Mouse (Mus musculus) v-Abl transformed pro-B cells (cell line): Measurements from ENCODE around the gene Cct8.

Experiments
- in situ Hi-C, 2 experiments: fragments of 400-800 bp; cut with MboI; formaldehyde crosslinking; loops; one replicate each; pipeline ENCODE4 v1.15.1; 2025; ENCODE audit not compliant: unreplicated experiment in 2 of 2

Cct8 gene

GRCm38 (mm10) chr16:87495716-87496447, at the start of gene Cct8:
Gene Cct8, minus strand, starts transcription at chr16:87495873.
- in situ Hi-C loops: loop anchor here in 1 of 2 experiments (10.0 kb wide), 1 partner anchor 141 kb away; the partner anchor contains the start of gene N6amt1

GRCm38 (mm10) chr16:87528755-87529154, 33.1 kb upstream of the Cct8 start:
- in situ Hi-C loops: no loop called here

DNA sequence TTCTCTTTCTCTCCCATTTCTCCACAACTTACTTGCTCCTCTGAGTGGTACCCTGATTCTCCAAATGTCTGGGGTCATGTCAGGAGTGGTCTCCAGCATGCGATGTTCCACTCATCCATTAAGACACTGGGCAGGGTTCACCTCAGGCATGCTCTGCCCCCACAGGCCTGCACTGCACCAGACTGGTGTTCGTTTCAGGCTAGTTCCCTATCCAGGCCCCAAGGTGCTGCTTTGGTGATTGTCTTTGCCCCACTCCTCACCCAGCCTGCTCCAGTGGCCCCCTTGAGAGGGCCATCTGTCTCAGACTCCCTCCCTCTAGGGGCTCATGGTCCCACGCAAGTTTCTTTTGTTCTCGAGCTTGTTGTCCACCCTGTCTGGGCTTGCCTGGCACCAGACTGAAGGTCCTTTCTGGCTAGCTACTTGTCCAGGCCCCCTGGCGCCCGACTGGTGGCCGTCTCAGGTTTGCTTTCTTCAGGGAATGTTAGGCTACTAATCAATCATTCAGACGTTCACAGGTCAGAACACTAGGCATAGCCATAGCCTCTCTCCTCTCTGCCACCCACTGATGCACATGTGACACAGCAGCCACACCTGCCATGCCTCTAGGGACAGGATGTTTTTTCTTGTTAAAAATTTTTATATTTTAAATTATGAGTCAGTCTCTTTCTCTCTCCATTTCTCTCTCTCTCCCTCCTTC, 32.0 kb upstream of the Cct8 start:
- in situ Hi-C loops: no loop called here

DNA sequence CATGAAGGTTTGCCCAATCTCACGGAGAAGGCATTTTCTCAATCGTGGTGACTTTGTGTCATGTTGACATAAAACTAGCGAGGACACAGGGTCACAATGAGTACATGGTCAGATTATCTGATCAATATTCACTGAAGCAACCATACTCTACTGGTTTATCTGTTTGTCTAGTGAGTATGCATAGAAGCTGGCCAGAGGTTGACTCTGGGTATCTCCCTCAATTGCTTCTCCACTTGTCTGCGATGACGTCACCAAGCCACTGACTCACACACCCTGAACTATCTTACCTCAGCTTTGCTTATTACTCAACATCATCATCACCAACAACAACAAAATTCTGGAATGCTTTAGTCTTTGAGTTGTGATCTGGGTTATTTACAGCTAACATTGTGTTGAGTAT, 28.6 kb upstream of the Cct8 start:
- in situ Hi-C loops: loop anchor here (25.0 kb wide), 3 partner anchors 688 to 1712 kb away; partner anchors contain the start of genes Adamts1 (in 1 of the 2) and Krtap14 (in 1 of the 2)

DNA sequence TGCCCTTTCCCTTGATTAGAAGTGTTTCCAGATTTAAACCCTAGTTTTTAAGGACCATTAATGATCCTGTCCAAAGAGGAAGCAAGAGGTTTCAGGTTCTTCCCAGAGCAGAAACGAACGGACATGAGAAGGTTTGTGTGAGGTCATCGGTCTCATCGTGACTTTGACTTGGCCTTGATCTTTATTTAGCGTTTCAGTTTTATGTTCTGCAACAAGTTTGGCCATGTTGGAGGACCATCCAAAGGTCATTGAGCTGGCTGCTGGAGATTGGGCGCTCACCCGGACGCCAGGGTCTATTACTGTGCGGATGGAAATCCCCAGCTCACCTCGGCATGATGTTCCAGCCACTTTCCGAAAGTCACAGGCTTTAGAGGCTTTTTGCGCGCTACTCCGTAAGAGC, 16.7 kb upstream of the Cct8 start:
- in situ Hi-C loops: loop anchor here (5.0 to 25.0 kb wide), 5 partner anchors 240 to 1700 kb away; partner anchors contain the start of genes Adamts1 (in 1 of the 2) and Krtap14 (in 1 of the 2)

GRCm38 (mm10) chr16:87511706-87512105, 16.0 kb upstream of the Cct8 start:
- in situ Hi-C loops: loop anchor here (5.0 to 25.0 kb wide), 5 partner anchors 241 to 1699 kb away; partner anchors contain the start of genes Adamts1 (in 1 of the 2) and Krtap14 (in 1 of the 2)

- in situ Hi-C loops: loop anchor here (5.0 to 25.0 kb wide), 4 partner anchors 251 to 1689 kb away; partner anchors contain the start of genes Adamts1 (in 1 of the 2) and Krtap14 (in 1 of the 2)
These were observed 5.8 kb upstream of the Cct8 start for GRCm38 (mm10) chr16:87501304-87502078.

- in situ Hi-C loops: loop anchor here in 1 of 2 experiments (10.0 kb wide), 1 partner anchor 145 kb away; the partner anchor contains the start of gene N6amt1
These were observed 3.9 kb upstream of the Cct8 start for GRCm38 (mm10) chr16:87499556-87499955.

GRCm38 (mm10) chr16:87497171-87497570, 1.5 kb upstream of the Cct8 start:
- in situ Hi-C loops: loop anchor here in 1 of 2 experiments (10.0 kb wide), 1 partner anchor 142 kb away; the partner anchor contains the start of gene N6amt1

DNA sequence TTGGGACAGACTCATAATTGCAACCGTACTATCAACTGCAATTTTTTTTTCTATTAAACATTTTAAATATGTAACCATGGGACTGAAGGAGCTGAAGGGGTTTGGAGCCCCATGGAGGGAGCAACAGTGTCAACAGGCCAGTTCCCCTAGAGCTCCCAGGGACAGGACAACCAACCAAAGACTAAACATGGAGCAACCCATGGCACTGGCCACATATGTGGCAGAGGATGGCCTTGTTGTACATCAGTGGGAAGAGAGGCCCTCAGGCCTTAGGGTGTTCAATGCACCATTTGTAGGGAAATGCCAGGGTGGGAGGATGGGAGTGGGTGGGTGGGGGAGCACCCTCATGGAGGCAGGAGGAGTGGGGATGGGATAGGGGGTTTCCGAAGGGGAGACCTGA, 1.1 kb upstream of the Cct8 start:
- in situ Hi-C loops: loop anchor here in 1 of 2 experiments (10.0 kb wide), 1 partner anchor 142 kb away; the partner anchor contains the start of gene N6amt1

DNA sequence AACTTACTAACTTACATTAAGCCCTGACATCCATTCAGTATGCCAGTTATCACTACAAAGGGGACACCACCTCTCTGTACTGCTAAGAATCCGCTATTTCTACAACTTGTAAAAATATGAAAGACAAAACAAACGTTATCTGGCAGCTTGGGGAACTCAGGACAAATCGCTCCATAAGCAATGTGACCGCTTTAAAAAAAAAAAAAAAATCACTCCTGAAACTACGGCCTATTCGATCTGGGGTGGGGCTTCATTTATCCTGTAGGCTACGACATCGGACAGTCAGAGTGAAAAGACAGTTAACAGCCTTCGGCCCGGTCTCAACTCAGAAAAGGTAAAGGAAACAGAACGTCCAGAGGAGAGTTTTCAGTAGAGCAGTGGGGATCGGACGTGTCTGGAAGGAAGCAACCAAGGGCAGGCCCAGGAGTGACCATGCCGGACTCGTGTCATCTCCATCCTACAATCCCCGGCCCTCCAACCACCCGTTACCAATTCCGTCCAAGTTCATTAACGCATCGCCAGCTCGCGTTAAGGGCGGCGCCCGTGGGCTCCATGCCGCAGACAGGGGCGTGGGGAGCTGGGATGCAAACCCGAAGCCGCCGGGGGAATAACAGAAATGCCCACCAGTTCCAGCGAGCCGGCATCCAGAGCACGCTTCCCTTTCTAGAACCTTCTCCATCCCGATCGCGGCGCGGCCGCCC, 568 bp downstream of the Cct8 start:
- in situ Hi-C loops: loop anchor here in 1 of 2 experiments (10.0 kb wide), 1 partner anchor 140 kb away; the partner anchor contains the start of gene N6amt1

DNA sequence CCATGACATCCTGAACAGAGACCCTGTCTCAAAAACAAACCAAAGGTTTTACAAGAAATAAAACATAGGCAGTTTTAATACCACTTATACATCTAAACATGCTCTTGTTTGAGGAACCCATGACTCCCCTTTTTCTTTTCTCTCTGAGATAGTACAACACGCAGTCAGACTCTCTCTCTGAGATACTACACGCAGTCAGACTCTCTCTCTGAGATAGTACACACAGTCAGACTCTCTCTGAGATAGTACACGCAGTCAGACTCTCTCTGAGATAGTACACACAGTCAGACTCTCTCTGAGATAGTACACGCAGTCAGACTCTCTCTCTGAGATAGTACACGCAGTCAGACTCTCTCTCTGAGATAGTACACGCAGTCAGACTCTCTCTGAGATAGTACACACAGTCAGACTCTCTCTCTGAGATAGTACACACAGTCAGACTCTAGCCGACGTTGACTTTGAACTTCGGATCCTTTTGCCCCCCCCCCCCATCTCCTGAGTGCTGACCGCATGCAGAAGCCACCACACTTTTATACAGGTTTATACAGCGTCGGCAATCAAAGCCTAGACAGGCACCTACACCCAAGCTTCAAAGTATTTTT, 3.4 kb downstream of the Cct8 start:
- in situ Hi-C loops: loop anchor here in 1 of 2 experiments (10.0 kb wide), 1 partner anchor 137 kb away; the partner anchor contains the start of gene N6amt1

DNA sequence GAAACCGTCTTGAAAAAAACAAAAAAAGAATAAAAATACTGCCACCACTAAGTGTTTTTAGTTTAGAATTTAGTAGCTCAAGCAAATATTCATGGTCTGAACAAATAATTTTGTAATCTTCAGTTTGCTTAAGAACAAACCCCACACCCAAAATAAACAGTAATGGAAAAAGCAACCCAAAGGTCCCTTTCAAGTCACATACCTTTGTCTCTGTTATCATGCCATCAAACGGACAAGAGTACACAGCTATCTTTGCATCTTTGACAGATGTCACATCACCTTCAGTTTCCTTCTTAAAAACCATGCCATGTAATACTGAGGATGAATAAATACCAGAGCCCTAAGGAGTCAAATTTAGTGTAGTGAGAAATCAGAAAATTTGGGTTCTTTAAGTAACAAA, 7.1 kb downstream of the Cct8 start:
- in situ Hi-C loops: no loop called here

- in situ Hi-C loops: no loop called here
These were observed 8.9 kb downstream of the Cct8 start for GRCm38 (mm10) chr16:87486739-87487138.

GRCm38 (mm10) chr16:87484367-87484766, 11.3 kb downstream of the Cct8 start:
- in situ Hi-C loops: no loop called here

GRCm38 (mm10) chr16:87470579-87470978, 25.1 kb downstream of the Cct8 start:
- in situ Hi-C loops: no loop called here

GRCm38 (mm10) chr16:87458752-87459151, 36.9 kb downstream of the Cct8 start:
- in situ Hi-C loops: no loop called here

GRCm38 (mm10) chr16:87455180-87455611, 40.5 kb downstream of the Cct8 start:
- in situ Hi-C loops: no loop called here
